Mouse (Mus musculus) CD8-positive naive resting alpha-beta T cell, adult 2 months (primary cell): Measurements from ENCODE around the gene Pnmt.

Source experiments
- DNase-seq, 2 experiments: peaks; one replicate each; pipeline ENCODE4 v3.0.0; 2022; ENCODE audit warnings: low read depth in 2 of 2, low spot score in 2 of 2

Gene Pnmt

GRCm38 (mm10) chr11:98383261-98384030, 2.8 kb upstream of the Pnmt start, which contains the start of gene Tcap:
TSS of gene Tcap (plus strand) at chr11:98383811.
- no peak for DNase-seq

DNA sequence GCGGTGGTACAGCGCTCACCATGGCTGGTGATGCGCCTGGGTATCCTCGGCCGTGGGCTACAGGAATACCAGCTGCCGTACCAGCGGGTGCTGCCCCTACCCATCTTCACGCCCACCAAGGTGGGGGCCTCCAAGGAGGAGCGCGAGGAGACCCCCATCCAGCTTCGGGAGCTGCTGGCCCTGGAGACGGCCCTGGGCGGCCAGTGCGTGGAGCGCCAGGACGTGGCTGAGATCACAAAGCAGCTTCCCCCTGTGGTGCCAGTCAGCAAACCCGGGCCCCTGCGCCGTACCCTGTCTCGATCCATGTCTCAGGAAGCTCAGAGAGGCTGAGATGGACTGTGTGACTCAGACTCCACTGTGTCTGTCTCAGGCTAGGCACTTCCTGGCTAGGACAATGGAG, 2.0 kb upstream of the Pnmt start:
- DNase-seq = no peak

GRCm38 (mm10) chr11:98384721-98385637, 1.3 kb upstream of the Pnmt start:
- DNase-seq = no peak

DNA sequence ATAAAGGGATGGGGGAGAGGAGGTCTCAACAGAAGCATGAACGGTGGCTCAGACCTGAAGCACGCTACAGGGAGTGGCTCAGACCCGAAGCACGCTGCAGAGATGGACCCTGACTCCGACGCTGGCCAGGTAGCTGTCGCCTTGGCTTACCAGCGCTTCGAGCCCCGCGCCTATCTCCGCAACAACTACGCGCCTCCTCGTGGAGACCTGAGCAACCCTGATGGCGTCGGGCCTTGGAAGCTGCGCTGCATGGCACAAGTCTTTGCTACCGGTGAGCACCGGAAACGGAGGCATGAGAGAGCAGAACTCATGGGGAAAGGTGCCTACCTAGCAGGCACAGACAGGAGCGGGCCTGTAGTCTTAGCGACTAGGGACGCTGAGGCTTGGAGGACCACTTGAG, 346 bp downstream of the Pnmt start:
- no peak for DNase-seq

DNA sequence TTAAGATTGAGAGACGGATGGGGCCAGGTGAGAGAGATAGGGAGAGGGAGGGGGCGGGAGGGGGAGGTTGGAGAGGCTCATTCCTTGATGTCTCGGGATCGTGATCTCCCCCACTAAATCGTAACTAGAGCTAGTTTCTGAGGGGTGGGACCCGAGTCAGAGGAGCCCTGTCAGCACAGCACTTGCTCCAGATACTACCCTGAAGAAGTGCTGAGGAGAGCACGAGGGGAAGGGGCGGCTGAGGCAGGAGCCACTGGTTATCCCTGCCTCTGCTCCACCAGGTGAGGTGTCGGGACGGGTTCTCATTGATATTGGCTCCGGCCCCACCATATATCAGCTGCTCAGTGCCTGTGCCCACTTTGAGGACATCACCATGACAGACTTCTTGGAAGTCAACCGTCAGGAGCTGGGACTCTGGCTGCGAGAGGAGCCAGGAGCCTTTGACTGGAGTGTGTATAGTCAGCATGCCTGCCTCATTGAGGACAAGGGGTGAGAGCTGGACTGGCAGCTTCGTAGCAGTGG, 867 bp downstream of the Pnmt start:
- DNase-seq = no peak

- no peak for DNase-seq
These were observed 2.0 kb downstream of the Pnmt start for GRCm38 (mm10) chr11:98388282-98388681.

DNA sequence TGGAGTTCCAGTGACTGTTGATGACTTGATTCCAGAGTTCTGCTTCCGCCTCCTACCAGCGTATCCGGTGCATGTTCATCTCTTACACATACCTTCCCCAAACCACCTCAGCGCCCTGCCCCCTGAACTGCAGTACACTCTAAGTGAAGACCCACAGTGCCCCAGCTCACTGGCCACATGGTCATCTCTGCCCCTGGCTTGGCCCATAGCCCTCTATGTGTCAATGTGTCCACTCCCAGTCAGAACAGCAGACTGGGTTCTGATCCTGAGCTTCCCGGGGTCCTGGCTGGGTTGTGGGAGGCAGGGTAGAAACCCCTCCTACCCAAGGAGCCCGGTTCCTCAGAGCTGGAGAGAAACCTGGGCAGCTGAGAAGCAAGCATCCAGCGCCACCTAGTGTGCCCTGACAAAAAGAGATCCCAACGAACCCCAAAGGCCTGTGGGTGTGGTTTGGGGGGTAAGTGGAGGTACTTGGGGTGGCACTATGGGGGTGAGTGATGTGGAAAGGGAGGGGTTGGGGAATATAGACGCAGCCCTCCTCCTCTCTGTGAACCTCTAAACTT, 3.1 kb downstream of the Pnmt start:
- peak in 1 of 2 experiments; percentile 49 for DNase-seq

DNA sequence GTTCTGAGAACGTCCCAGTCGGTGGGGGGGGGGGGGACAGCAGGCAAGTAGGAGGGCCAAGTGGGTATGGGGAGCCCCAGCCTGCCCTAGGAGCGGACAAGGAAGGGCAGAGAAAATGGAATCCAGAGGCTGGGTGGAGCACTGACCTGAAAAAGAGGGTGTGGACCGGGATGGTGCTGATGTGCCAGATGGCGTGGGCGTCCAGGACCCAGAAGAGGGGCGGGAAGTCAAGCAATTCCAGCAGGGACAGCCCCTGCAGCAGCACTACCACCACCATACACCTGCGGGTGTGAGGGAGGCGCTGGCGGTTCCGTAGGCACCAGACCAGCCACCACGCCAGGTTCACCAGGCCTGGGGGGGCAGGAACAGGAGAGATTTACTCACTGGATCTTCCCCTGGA, 3.9 kb downstream of the Pnmt start:
- no peak for DNase-seq

- no peak for DNase-seq
These were observed 5.8 kb downstream of the Pnmt start for GRCm38 (mm10) chr11:98392034-98392433.

DNA sequence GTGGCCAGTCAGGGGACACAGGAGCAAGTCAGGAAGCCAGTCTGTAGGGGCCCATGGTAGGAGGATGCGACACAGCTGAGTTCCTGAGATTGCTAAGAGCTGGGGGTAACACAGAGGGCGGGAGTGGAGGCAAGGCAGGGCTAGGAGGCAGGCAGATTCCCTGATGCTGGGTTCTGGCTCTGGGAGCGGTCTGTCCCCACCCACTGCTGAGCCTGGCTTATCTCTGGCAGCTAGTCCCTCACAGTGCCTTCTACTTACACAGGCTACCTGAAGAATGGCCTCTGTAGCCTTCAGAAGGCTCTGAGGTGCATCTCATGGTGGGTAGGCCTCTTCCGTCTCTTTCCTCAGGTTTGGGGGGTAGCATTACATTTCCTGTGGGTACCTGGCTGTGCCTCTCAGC, 6.4 kb downstream of the Pnmt start:
- DNase-seq = no peak

DNA sequence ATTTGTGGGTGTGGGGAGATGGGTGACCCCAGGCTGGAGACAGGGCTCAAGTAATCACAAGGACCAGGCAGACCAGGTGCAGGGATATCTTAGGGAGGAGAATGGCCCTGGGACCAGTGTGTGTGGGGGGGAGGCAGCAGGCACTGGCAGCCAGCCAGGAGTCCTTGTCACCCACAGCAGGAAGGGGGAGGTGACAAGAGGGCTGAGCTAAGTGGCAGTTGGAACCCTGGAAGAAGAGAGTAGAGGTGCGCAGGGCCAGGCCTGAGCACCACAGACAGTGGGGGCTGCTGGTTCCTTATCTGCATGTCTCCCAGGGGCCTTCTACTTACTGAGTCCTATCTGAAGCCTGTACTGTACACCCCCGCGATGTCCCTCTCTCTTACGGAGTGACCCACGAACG, 7.1 kb downstream of the Pnmt start:
- DNase-seq = peak; percentile 45 to 64

GRCm38 (mm10) chr11:98394301-98394700, 8.1 kb downstream of the Pnmt start:
- no peak for DNase-seq

- DNase-seq = no peak
These were observed 8.8 kb downstream of the Pnmt start for GRCm38 (mm10) chr11:98395041-98395440.

DNA sequence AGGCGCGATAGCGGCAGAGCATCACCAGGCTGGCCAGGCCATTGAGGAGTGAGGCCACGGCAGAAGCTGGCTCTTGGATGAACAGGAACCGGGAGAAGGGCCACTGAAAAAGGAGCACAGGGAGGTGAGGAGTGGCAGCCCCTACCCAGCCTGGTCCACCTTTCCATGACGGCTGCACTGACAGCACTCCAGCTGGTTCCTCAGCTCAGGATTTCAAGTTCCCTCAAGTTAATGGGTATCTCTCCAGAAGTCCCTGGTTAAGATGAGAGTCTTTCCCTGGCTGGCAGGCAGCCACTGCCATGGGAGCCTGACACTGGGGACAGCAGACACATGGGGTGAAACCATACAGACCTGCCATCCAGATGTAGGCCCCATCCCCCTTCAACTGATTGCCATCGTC, 11.7 kb downstream of the Pnmt start:
- DNase-seq = no peak

GRCm38 (mm10) chr11:98400161-98400726, 14.0 kb downstream of the Pnmt start, which contains the start of gene Pgap3:
TSS of gene Pgap3 (minus strand) at chr11:98400490.
- peak; percentile 75 to 83 for DNase-seq

DNA sequence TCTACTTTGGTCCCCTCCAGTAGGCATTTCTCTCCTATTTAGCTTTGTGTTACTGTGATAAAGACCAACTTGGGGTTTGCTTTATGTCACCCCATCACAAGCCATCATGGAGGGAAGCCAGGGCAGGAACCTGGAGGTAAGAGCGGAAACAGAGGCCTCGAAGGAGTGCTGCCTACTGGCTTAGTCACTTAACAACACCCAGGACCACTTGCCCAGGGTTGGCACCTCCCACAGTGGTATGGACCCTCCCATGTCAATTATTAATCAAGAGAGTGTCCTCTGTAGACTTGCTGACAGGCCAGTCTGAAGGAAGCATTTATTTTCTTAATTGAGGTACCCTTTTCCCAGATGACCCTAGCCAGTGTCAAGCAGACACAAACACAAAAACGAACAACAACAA, 14.6 kb downstream of the Pnmt start:
- no peak for DNase-seq

GRCm38 (mm10) chr11:98406621-98407020, 20.4 kb downstream of the Pnmt start:
- no peak for DNase-seq

GRCm38 (mm10) chr11:98408872-98409271, 22.6 kb downstream of the Pnmt start:
- no peak for DNase-seq

DNA sequence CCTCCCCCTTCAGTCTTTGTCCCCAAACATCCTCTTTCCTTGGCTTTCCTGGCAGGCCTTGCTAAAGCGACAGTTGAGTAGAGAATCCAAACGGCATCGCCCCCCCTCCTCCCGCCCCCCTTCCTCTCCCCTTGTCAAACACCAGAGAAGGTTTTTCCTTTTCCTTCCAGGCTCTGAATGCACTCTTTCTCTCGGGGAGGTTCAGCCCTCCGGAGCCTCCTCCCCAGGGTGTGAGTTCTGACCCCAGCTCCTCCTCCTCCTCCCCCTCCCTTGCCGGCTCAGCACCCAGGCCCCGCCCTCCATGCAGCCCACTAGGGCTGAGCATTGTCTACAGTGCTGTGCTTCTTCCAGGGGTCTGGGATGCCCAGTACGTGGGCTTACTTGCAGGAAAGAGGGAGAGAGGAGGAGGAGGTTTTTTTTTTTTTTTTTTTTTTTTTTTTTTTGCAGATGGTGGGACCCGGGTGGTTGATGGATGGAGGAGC, 23.1 kb downstream of the Pnmt start:
- DNase-seq = no peak

GRCm38 (mm10) chr11:98412273-98412796, 26.1 kb downstream of the Pnmt start, which contains the start of gene Erbb2:
TSS of gene Erbb2 (plus strand) at chr11:98412470.
- no peak for DNase-seq
